Mouse (Mus musculus) limb, embryonic 13.5 days (tissue): ENCODE results near the gene Ifna6. TPM values are rescaled to one million over a fixed set of nuclear protein-coding genes. Genes with fewer than 3 reads are reported as not detected.

ENCODE experiments used
- ATAC-seq: fragments of 200-750 bp; cut with Nextera tagmentation; 2 replicates; pipeline ENCODE4 v1.8.0; 2017; ENCODE audit warnings: low read depth, moderate number of reproducible peaks, moderate TSS enrichment; ENCODE audit not compliant: low FRiP score
- H3K27ac ChIP-seq: fragments of 300-500 bp; sonication (generic); 2 replicates; pipeline ENCODE4 v1.5.1; 2015; ENCODE audit warnings: inconsistent platforms, mild to moderate bottlenecking, moderate library complexity
- H3K27me3 ChIP-seq: fragments of 300-500 bp; sonication (generic); 2 replicates; pipeline ENCODE4 v1.6.1; 2015; ENCODE audit warnings: mild to moderate bottlenecking, inconsistent platforms
- H3K36me3 ChIP-seq: fragments of 300-500 bp; sonication (generic); 2 replicates; pipeline ENCODE4 v1.6.1; 2015; ENCODE audit warnings: inconsistent platforms, mild to moderate bottlenecking, moderate library complexity
- H3K4me1 ChIP-seq: fragments of 300-500 bp; sonication (generic); 2 replicates; pipeline ENCODE4 v1.6.1; 2015; ENCODE audit warnings: inconsistent platforms
- H3K4me2 ChIP-seq: fragments of 300-500 bp; sonication (generic); replicated peaks from 2 replicates; pipeline ENCODE4 v1.6.1; 2015; ENCODE audit warnings: inconsistent platforms, mild to moderate bottlenecking, moderate library complexity
- H3K4me3 ChIP-seq: fragments of 300-500 bp; sonication (generic); 2 replicates; pipeline ENCODE4 v1.5.1; 2015; ENCODE audit warnings: moderate library complexity, mild to moderate bottlenecking, inconsistent platforms
- H3K9ac ChIP-seq: fragments of 300-500 bp; sonication (generic); 2 replicates; pipeline ENCODE4 v1.6.1; 2015; ENCODE audit warnings: mild to moderate bottlenecking, inconsistent platforms
- H3K9me3 ChIP-seq: fragments of 300-500 bp; sonication (generic); 2 replicates; pipeline ENCODE4 v1.6.1; 2016; ENCODE audit warnings: inconsistent platforms
- WGBS: fragments of 180-500 bp; shearing (Covaris S2); methylation state at CpG from one replicate; pipeline ENCODE4 v1.1.7; 2015; 5-methylcytosine and 5-hydroxymethylcytosine counted together
- polyA plus RNA-seq: library from polyadenylated mRNA; unstranded; fragments of >200 nt; fragmentation: Nextera tagmentation; extraction: Ambion mirVana; gene quantifications from 2 replicates; pipeline ENCODE4 v1.2.1, GENCODE M21; 2015

Gene Ifna6
- polyA plus RNA-seq, 1 experiment from 2014 or later = not detected

- ATAC-seq = no peak
- Histone ChIP-seq H3K27me3 (no peaks in the 10 kb centered on the region), H3K9me3 (0 out of 2 replicates have a peak, but pooled peaks cover 3% of the 10 kb centered on the region), H3K4me3 (no peak overlapping the region), H3K9ac (no peak overlapping the region), H3K4me1 (no peaks in the 10 kb centered on the region), H3K36me3 (no peaks in the 10 kb centered on the region), H3K27ac (no peak overlapping the region), H3K4me2 (no peak overlapping the region)
- WGBS = 78% methylated on average over 4 of the region's 4 CpGs
These were observed 24.0 kb downstream of the Ifna6 start for GRCm38 (mm10) chr4:88851026-88851763.

GRCm38 (mm10) chr4:88859214-88859613 is 32.0 kb downstream of the Ifna6 start:
- no peak for ATAC-seq
- no peak overlapping the region for H3K27ac ChIP-seq
- no peak overlapping the region for H3K4me3 ChIP-seq
- H3K4me2 ChIP-seq = no peak overlapping the region
- H3K36me3 ChIP-seq = no peaks in the 10 kb centered on the region
- H3K9ac ChIP-seq = no peak overlapping the region
- H3K27me3 ChIP-seq = peaks cover 15% of the 10 kb centered on the region
- peaks cover 7% of the 10 kb centered on the region for H3K4me1 ChIP-seq
- H3K9me3 ChIP-seq = no peaks in the 10 kb centered on the region

- H3K4me1 ChIP-seq = peaks cover 13% of the 10 kb centered on the region
- H3K4me2 ChIP-seq = no peak overlapping the region
- H3K27ac ChIP-seq = no peak overlapping the region
- peaks cover 37% of the 10 kb centered on the region for H3K27me3 ChIP-seq
- WGBS = 6% methylated on average over 7 of the region's 7 CpGs
- no peak overlapping the region for H3K9ac ChIP-seq
- no peaks in the 10 kb centered on the region for H3K36me3 ChIP-seq
- H3K4me3 ChIP-seq = no peak overlapping the region
- H3K9me3 ChIP-seq = no peaks in the 10 kb centered on the region
- ATAC-seq = no peak
These were observed 36.1 kb downstream of the Ifna6 start for GRCm38 (mm10) chr4:88863309-88863708.

GRCm38 (mm10) chr4:88864599-88864998 is 37.4 kb downstream of the Ifna6 start:
- no peak overlapping the region for H3K27ac ChIP-seq
- WGBS = 54% methylated on average over 9 of the region's 9 CpGs
- no peaks in the 10 kb centered on the region for H3K9me3 ChIP-seq
- H3K36me3 ChIP-seq = no peaks in the 10 kb centered on the region
- no peak overlapping the region for H3K9ac ChIP-seq
- peaks cover 40% of the 10 kb centered on the region for H3K27me3 ChIP-seq
- H3K4me1 ChIP-seq = peaks cover 13% of the 10 kb centered on the region
- ATAC-seq = no peak
- H3K4me2 ChIP-seq = no peak overlapping the region
- H3K4me3 ChIP-seq = no peak overlapping the region

- Histone ChIP-seq H3K27ac (no peak overlapping the region), H3K9me3 (no peaks in the 10 kb centered on the region), H3K4me2 (no peak overlapping the region), H3K36me3 (no peaks in the 10 kb centered on the region), H3K9ac (no peak overlapping the region), H3K4me1 (peaks cover 13% of the 10 kb centered on the region), H3K4me3 (no peak overlapping the region), H3K27me3 (peaks cover 40% of the 10 kb centered on the region)
- 42% methylated on average over 6 of the region's 6 CpGs for WGBS
- ATAC-seq = no peak
These were observed 37.9 kb downstream of the Ifna6 start for GRCm38 (mm10) chr4:88865011-88865569.

- H3K9ac ChIP-seq = peak overlapping the region; percentile 60
- 1% methylated on average over 8 of the region's 8 CpGs for WGBS
These were observed 40.2 kb downstream of the Ifna6 start for GRCm38 (mm10) chr4:88867366-88867925.

GRCm38 (mm10) chr4:88867926-88868911 is 41.0 kb downstream of the Ifna6 start:
- Histone ChIP-seq H3K9ac (peak overlapping the region; percentile 60), H3K4me2 (peak overlapping the region; percentile 91), H3K9me3 (no peaks in the 10 kb centered on the region), H3K4me3 (peak overlapping the region; percentile 55), H3K27me3 (peaks cover 39% of the 10 kb centered on the region), H3K27ac (no peak overlapping the region), H3K36me3 (no peaks in the 10 kb centered on the region), H3K4me1 (peaks cover 9% of the 10 kb centered on the region)
- peak; percentile 46 for ATAC-seq
- 8% methylated on average over 31 of the region's 31 CpGs for WGBS

More at GRCm38 (mm10) chr4:88867366-88867925, 40.2 kb downstream of the Ifna6 start:
- Histone ChIP-seq H3K27me3 (peaks cover 46% of the 10 kb centered on the region), H3K36me3 (no peaks in the 10 kb centered on the region), H3K4me3 (peak overlapping the region; percentile 55), H3K4me2 (peak overlapping the region; percentile 91), H3K9me3 (no peaks in the 10 kb centered on the region), H3K27ac (no peak overlapping the region), H3K4me1 (peaks cover 13% of the 10 kb centered on the region)
- peak; percentile 70; the same call in 1 of the 2 replicates for ATAC-seq

GRCm38 (mm10) chr4:88872691-88873090 is 45.5 kb downstream of the Ifna6 start:
- Histone ChIP-seq H3K36me3 (no peaks in the 10 kb centered on the region), H3K4me1 (0 out of 2 replicates have a peak, but pooled peaks cover 4% of the 10 kb centered on the region), H3K27ac (no peak overlapping the region), H3K4me2 (no peak overlapping the region), H3K9me3 (no peaks in the 10 kb centered on the region), H3K9ac (no peak overlapping the region), H3K27me3 (peaks cover 16% of the 10 kb centered on the region), H3K4me3 (no peak overlapping the region)
- no peak for ATAC-seq
- 0% methylated on average over 2 of the region's 2 CpGs for WGBS

GRCm38 (mm10) chr4:88875435-88876095 is 48.3 kb downstream of the Ifna6 start:
- WGBS = 71% methylated on average over 3 of the region's 4 CpGs
- peaks cover 8% of the 10 kb centered on the region for H3K27me3 ChIP-seq
- no peak overlapping the region for H3K4me2 ChIP-seq
- no peak overlapping the region for H3K9ac ChIP-seq
- no peaks in the 10 kb centered on the region for H3K36me3 ChIP-seq
- H3K4me1 ChIP-seq = no peaks in the 10 kb centered on the region
- no peak overlapping the region for H3K27ac ChIP-seq
- no peak overlapping the region for H3K4me3 ChIP-seq
- H3K9me3 ChIP-seq = no peaks in the 10 kb centered on the region
- no peak for ATAC-seq

- H3K36me3 ChIP-seq = no peaks in the 10 kb centered on the region
- H3K9me3 ChIP-seq = no peaks in the 10 kb centered on the region
- ATAC-seq = no peak
- H3K4me1 ChIP-seq = no peaks in the 10 kb centered on the region
- 81% methylated on average over 4 of the region's 4 CpGs for WGBS
- no peak overlapping the region for H3K4me3 ChIP-seq
- H3K9ac ChIP-seq = no peak overlapping the region
- H3K27me3 ChIP-seq = peaks cover 7% of the 10 kb centered on the region
- H3K27ac ChIP-seq = no peak overlapping the region
- H3K4me2 ChIP-seq = no peak overlapping the region
These were observed 49.3 kb downstream of the Ifna6 start for GRCm38 (mm10) chr4:88876520-88876919.
